Mouse (Mus musculus): ENCODE results near the gene Zbtb49.

The Zbtb49 gene

DNA sequence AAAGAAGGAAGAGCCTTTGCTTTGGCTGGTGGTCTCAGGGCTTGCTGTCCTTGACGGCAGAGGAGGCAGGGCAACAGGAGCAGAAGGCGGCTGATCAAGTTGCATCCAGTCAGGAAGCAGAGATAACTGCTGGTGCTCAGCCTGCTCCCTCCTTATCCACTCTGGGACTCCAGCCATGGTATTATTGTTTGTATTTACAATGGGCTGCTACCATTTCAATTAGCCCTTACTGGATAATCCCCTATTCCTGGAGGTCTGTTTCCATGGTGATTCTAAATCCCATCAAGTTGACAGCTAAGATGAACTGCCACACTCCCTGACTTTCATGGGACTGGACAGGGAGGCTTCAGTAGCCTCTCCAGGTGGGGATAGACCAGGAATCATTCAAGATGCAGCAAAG, 25.3 kb downstream of the Zbtb49 start:
- DNase-seq: no peak

DNA sequence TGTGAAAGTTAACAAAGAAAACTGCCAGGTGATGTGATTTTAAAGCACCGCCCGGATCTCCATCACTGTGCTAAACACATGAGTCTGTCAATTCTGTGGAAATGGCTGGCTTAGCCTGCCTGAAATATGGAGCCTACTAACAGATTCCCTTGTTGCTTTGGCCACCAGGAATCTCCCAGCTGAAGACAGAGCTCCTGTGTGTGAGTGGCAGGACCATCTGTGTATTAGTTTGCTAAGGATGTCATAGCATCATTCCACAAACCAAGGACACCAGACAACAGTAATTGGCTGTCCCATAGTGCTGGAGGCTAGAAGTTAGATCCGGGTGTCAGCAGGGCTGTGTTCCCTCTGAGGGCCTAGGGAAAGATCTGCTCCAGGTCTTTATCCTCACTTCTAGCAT, 29.4 kb downstream of the Zbtb49 start:
- no peak for DNase-seq

DNA sequence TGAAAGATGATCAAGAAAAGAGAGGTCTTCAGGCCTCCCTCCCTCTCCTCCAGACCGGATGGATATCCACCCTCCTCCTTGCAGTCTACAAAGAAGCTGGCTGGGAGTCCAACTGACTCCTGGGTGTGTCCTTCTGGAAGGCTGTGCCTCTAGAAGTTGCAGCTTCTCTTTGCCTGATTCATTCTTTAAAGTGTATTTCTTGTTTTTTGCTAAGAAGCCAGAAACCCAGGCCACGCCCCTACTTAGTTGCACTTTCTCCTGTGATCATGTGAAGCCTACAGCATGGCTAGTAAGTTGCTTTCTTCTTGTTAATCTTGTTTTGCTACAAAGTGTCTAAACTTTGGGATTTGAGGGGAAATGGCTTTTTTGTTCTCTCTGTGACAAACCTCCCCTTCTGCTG, 33.3 kb downstream of the Zbtb49 start:
- DNase-seq: no peak

- DNase-seq: no peak
These were observed 35.5 kb downstream of the Zbtb49 start for GRCm38 (mm10) chr5:38184688-38185285.

DNA sequence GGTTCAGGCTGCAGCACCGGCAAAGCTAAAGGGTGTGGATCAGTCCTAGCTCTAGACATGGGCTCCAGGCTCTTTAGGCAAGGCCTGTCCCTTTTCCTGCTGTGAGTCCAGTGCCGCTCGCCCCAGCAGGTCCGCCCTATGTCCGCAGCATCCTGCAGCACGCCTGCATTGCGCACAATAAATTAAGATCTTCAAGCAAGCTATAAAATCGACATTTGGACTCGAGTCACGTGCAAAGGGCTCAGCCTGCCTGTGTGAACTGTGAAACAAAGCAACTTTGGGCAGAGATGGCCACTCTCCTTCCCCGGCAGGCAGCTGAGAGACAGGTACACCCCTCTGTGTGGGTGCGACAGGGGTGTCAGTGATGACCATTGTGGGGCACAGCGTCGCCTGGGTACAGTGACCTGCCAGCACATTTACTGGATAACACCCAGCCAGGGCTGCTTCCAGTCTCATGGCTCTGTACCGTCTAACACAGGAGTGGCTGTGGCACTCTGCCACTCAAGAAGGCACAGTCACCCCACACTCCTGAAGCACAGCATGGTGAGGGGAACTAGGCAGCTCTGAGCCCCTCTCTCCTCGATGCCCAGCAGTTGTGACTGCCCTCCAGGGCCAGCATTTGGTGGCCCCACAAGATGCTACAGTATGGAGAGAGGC, 45.9 kb downstream of the Zbtb49 start:
- DNase-seq: no peak

DNA sequence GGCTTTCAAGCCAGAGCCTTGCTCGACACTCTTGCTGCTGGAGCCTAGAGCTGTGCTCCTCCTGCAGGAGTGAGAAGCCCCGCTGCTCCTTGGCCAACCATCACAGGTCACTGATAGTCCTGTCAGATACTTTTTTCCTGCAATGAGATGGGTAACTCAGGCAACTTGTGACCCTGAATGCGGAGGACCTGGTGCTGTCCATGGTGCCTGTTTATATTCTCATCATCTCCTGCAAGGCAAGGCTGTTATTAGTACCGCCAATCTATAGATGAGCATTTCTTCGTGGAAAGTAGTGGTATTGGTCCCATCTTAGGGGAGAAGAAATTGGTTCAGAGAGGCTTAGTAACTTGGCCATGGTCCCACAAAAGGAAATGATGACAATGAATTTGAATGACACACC, 46.5 kb downstream of the Zbtb49 start:
- no peak for DNase-seq

- peak; percentile 26 for DNase-seq
These were observed 51.8 kb downstream of the Zbtb49 start for GRCm38 (mm10) chr5:38168497-38168896.

DNA sequence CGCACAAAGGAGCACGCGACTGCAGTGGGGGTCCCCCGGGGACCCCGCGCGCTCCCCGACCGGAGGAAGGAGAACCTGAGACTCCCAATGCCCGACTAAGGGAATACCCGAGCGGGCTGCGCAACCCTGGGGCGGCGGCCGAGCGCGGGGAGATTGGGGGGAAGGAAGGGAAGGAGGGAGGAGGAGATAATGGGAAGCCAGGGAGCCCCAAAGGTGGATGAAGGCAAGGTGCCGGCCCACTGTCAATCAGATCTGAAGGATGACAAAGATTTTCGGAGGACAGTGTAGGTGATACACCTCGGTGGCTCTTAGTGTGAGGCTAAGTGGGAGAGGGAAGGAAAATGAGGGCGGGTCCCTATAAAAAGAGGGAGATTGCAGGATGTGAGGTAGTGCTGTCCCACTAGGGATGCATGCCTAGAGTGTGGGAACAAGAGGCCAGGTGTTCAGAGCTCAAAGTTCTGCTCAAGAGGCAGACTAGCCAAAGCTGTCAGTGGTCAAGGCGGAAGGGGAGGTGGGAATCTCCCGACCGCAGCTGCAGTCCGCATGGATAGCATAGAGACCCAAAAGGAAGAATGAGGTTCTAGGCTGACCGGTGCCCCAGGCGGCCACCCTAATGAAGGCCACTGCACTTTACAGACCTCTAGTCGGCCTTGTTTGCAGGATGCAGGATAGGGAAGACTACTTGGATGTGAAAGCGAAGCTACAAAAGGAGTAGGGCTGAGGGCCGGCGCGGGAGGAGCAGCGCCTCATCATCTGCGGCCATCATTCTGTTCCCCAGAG, 60.4 kb downstream of the Zbtb49 start, which contains the start of gene Nsg1:
TSS of gene Nsg1 (minus strand) at position 274 of the 780 bp plus-strand sequence.
- no peak for DNase-seq

DNA sequence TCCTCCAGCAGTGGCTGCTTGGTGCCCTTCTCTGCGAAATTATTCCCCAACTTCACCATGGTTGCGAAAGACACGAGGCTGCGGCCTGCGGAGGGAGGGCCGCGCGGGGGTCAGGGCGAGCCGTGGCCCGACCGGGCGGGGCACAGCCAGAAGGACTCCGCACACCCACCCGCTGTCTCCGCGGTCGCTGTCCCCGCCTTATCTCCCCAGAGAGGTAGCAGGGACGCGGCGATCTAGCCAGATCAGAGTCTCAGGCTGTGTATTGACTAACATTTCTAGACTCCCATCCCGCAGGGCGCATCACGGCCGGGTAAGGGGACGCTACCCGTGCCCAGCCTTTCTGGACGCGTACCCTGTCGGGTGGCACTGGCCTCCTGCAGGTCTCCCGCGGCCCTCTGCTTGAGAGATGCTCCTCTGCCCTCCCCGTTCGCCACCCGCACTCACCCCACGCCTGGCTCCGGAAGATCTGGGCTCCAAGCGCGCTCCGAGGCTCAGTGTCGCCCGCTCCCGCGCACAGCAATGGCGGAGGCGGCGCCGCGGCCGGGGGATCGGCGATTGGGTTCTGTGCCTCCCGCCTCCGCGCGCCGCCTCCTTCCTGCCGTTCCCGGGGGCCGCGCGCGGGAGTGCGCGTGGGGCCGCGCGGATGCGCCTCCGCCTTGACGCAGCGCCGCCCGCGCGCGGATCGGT, 61.2 kb downstream of the Zbtb49 start:
- DNase-seq: peak; percentile 27

GRCm38 (mm10) chr5:38158501-38158946, 61.7 kb downstream of the Zbtb49 start:
- DNase-seq: no peak

GRCm38 (mm10) chr5:38157481-38158020, 62.7 kb downstream of the Zbtb49 start:
- no peak for DNase-seq

DNA sequence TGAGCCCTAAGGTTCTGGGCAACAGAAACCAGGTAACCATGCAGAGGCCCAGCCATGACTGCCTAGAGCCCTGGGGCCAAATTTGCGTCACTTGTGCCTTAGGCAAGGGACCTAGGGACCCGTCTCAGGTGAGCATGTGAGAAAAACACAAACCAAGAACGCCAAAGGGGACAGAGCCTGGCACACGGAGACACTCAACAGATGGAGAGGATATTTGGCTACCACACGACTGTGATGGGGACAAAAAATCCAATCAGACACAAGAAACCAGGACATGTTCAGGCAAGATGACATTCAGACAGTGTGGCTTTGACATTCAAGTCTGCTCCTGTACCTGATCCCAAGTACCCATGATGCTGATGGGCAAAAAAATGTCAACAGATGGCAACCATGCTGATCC, 66.6 kb downstream of the Zbtb49 start:
- DNase-seq: no peak

- no peak for DNase-seq
These were observed 67.8 kb downstream of the Zbtb49 start for GRCm38 (mm10) chr5:38152201-38153108.

GRCm38 (mm10) chr5:38151264-38151663, 69.0 kb downstream of the Zbtb49 start:
- DNase-seq: no peak

DNA sequence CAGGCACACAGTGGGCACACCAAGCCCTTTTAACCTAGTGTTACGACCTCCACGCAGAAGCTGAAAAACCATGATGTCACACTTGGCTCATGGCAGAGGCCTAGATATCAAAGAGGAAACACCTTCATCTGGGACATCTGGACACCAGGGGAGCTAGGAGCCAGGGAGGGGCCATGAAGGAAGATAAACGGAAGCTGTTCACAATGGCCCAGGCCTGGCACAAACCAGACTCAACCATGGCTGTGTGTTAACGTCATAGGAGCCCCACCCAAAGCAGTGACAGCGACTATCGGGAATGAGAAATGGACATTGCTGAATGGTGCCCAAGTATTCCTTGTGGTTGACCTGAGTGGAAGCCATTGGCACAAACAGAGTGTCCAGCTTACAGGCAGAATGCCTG, 73.7 kb downstream of the Zbtb49 start:
- DNase-seq: peak; percentile 39

GRCm38 (mm10) chr5:38140893-38141292, 79.4 kb downstream of the Zbtb49 start:
- peak; percentile 46 for DNase-seq
